Mouse (Mus musculus) gastrocnemius, postnatal 10 days (tissue): Measurements from ENCODE around the gene Ubash3a. TPM values are rescaled to one million over a fixed set of nuclear protein-coding genes. Genes with fewer than 3 reads are reported as not detected.
A peak's percentile ranks its signal among the peaks of the same experiment; 100 is the strongest.

ENCODE experiments used
- DNase-seq: peaks from one replicate; pipeline ENCODE4 v3.0.0; 2021; ENCODE audit warnings: mixed read lengths
- long read RNA-seq, 2 experiments: library from polyadenylated mRNA; stranded (forward); transcript quantifications; one replicate each; pipeline ENCODE4 v2.0.0; 2021
- total RNA-seq, 2 experiments: library from RNA; stranded (reverse); gene quantifications; 2 replicates each; pipeline ENCODE4 v1.2.3; 2021

The Ubash3a gene
- total RNA-seq, result not detected
- long read RNA-seq, experiment 1, full-length matches to known transcripts, result 1 of 2 reads
- long read RNA-seq, experiment 1, partial matches to known transcripts, result 0 of 2 reads
- long read RNA-seq, experiment 1, other reads (novel, unspliced or antisense), result 1 of 2 reads
- long read RNA-seq, experiment 2, result 0 reads

DNA sequence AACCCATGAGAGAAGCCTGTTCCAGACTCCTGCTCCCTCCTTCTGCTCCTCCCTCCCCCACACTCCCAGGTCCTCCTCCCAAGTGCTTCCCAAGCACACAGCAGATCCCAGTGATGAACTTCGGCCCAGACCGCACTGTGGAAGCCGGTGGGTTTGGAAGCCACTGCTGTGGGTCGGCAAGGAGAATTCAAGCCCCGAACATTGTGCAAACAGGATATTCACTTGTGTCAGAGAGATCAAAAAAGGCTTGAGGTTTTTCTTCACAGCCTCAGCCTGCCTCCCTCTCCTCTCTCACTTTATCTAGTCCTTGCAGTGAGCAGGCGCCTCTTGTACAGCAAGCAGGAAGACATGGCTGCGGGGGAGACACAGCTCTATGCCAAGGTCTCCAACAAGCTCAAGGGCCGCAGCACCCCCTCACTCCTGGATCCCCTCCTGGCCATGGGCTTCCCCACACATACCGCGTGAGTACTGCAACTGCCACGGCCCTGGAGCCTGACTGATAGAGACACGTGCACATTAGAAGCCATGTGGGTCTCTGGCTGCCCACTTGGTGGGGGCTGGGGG is at the start of gene Ubash3a:
Ubash3a (plus strand) TSS at position 103 of the 564 bp plus-strand sequence.
- no peak for DNase-seq

DNA sequence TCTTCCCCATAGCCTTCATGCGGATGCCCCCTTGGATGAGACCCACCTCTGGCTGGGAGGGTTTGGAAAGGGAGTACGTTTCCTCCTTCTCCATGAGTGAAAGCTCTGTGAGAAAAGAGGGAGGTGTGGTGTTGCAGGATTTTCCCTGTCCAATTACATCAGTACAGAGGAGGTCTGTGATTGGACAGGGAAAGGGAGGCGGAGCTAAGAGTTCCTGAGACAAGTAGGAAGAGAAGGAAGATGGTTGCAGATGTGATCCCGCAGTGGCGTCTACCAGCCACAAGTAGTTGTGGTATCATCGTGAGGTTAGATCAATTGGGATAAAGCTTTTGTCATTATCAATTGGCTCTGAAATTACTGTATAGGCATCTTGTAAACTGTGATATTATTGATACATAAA is 49.8 kb upstream of the Ubash3a start:
- DNase-seq, result no peak

DNA sequence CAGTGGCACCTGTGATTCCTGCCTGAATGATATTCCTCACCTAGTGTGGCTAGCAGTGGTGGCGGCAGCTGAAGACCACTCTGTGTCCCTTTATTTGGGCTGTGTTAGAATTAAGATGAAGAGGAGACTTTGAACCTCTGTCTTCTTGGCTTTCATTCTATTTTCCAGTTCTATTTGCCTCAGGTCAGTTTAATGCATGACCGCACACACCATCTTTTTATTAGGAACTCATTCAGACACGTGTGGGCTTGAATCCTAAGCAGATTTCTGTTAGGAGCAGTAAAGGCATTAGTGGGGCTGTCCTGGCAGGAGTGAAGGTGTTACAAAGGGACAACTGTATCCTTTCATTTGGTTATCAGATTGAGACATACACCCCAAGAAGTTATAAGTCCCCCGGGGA is 47.4 kb upstream of the Ubash3a start:
- DNase-seq, result no peak

DNA sequence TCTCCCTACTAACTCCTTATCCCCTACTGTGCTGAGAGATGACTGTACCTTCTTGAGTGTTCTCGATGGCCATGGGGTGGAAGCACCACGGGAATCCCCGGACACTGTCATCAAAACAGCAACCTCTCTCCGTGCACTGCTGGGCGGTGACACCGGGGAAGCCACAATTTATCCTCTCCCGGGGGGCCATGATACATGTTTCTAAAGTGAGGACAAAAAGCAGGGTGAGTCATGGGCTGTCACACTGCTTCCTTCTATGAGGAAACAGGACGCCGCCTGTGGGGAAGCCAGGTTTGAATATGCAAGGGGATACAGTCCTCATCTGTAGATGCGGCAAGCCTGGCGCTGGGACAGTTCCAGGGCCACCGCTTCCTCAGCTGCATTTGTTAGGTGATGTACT is 45.1 kb upstream of the Ubash3a start:
- no peak for DNase-seq

DNA sequence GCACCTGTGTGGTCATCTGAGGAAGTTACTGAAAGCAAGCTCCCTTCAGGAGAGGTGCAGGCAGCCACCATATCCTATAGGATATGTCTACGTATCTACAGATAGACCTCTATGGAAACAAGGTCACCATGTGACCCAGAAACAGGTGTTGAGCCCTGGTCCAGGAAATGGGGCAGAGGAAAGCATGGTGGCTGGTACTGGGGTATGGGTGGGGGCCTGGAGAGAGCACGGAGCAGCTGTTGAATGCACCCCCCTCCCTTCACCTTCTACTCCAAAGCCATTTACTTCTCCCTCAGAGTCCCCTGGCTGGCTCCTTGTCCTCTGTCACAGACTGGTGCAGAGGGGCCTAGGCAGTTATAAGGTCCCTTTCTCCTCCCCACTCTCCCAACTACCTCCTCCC is 43.9 kb upstream of the Ubash3a start:
- no peak for DNase-seq

DNA sequence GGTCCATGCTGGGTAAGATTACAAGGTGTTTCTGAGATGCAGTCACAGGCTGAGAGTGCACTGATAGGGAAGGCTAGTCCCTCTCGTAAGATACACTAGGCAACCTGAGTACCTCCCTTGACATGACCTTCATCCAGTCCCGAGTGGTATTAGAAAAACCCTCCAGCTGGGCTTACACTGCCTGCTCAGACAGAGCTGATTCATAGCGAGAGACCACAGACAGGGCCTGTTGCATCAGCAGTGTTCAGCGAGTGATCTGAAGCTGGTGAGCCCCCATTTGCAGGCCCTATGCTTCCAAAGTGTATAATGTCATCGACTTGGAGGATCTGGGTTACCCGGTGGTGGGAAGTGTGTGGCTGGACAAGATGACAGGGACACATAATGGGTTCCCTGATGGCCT is 42.5 kb upstream of the Ubash3a start, which contains the start of gene Tff1:
Tff1 (minus strand) TSS at position 151 of the 400 bp plus-strand sequence.
- no peak for DNase-seq

DNA sequence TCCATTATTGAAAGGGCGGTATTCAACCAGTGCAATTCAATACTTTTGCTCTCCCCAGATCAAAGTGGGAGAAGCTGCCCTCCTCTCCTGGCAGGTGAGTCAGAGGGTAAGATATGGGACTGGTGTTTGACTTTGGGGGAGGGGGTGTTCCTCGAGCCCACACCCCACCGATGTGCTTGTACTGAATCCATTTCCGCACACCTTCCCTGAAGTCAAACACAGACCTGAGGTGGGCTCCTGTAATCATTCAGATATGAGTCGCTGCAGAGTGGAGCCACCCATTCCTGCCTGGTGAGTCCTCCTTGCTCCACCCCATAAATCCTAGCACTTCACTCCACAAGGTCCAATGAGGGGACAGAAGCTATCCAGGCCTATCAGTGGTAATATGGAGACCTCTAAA is 37.9 kb upstream of the Ubash3a start:
- no peak for DNase-seq

DNA sequence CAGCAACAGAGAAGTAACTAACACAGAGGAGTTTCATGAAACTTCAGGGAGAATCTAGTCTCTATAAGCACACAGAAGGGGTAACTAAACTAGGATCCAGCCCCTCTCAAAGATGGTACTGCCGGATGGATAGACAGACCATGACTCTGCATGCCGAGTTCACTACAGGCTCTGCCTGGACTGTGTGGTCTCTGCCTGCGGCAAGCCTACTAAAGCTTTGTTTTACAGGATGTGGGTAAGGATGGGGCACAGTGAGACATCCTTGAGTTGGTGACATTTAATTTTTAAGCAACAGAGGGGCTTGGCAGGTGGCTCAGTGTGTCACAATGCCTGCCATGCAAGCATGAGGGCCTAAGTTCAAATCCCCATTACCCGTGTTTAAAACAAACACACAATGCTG is 31.4 kb upstream of the Ubash3a start:
- DNase-seq, result no peak

DNA sequence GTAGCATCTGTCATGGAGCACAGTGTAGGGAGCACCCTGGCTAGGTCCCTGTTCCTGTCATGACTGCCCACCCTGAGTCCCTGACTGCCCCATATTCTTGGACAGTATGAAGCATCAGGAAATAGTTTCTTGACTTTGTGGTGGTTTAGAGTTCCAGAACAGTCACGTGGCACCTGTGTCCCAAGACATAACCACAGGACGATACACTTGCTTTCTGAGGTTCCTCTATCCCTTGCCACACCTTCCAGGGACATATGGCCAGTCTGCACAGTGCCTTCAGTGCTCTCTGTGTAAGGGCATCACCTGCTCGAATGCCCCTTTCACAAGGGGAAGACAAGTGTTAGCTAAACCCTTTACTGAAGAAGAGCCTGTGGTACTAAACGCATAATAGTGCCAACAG is 26.2 kb upstream of the Ubash3a start:
- no peak for DNase-seq

DNA sequence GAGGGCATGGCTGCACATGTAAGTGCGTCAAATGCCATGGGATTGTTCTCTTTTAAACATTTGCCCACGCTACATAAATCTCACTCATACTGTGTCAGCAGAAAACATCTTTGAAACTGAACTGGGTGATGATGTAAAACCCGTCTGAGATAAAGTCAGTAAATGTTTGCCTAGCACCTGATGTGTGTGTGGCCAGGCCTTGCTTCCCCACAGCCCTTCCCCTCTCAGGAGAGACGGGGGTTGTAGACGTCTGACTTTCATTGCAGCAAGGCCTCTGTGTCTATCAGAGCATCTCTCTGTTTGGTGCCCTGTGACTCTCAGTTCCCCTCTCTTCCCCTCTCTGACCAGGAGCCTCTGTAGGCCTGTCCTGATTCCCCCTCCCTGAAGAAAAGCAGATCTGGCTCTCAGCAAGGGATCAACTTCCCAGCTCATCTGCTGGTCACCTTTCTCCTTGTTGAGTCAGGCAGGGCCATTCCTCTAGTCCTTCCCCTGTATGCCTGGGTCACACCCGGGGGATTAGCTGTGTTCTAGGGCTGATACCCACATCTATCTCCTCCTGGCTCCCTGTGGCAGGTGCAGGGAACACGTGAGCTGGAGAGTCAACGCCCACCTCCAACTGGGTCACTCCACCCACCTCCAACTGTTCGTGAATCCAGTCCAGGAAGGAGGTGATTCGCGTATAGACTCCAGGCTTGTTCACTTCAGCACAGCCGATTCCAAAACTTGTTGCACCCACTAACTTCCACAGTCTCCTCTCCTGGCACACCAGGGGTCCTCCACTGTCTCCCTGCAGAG is 24.3 kb upstream of the Ubash3a start:
- DNase-seq, result no peak

DNA sequence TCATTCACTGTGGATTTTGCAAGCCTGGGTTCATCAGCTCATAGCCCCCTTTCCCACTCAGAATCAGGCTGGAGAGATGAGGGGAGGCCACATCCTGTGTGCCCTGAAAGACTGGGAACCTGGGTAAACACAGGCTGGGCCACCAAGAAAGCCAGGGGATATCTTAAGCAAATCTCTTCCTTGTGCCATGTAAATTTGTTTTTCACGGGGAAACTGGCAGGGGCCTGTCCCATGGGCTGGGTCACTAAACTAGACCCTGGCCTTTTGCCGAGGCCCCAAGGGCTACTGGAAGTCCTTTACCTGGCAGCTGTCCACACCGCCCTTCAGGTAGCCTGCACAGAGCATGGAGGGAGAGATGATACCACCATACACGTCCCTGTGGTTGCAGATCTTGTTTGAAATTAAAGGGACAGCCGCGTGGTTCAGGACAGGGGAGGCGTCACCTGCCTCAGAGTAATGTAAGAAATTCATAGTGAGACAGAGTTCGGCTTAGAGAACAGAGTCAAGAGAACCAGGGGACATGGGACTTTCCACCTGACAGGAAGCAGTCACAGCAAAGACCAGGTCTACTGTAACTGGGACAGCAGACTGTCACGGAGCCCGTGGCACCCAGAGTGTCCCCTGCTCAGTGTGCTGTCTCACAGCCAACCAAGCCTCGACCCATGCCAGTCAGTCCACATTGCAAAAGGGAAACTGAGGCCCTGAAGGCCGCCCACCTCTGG is 23.2 kb upstream of the Ubash3a start:
- DNase-seq, result no peak

DNA sequence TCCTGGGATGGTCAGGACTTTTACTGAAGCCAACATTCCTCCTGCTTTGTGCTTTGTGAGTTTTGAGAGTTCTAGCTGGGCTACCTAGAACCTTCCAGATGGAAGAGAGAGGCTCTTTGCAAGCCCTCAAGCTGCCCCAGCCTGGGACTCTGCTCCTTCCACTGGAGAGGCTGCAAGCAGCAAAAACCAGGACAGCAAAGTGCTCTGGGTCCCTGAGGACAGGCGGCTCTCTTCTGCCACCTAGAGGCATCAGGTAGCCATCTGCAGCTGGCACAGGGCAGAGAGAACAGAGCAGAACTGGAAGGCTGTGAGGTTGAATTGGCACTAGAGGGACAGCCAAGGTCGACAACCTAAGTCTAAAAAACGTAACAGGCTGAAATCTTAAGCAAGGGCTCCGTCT is 20.3 kb upstream of the Ubash3a start:
- peak; percentile 74 for DNase-seq

DNA sequence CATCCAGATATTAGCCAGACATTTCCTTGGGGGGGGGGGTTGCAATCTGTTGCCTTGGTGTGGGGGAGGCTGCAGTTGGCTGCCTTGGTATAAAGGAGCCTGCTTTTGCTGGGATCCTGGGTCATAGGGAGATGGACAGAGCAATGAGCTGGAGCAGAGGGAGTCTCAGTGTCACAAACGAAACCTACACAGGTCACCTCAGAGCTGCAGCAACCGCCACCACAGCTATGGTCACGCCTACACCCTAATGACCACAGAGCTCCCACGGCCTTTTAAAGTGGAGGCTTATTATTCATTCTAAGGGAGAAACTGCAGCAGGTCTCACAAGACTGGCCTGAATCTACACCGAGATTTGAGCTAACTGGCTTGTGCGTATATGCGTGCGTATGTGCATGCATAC is 15.8 kb upstream of the Ubash3a start:
- DNase-seq, result no peak

DNA sequence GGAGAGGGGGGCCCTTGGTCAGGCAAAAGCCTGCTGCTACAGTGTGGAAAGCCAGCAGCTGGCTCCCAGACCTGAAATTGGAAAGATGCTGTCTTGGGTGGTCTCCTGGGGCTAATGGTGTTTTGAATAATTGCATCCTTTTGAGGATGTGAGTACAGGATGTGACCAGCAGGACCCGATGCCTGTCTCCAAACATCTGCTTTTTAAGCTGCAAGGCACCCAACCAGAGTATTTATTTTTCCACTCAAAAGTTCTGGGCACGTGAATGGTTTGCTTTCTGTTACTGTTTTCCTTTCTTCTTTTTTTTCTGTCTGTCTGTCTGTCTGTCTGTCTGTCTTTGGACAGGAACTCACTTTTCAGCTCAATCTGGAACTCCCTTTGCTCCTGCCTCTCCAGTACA is 15.0 kb upstream of the Ubash3a start:
- no peak for DNase-seq

DNA sequence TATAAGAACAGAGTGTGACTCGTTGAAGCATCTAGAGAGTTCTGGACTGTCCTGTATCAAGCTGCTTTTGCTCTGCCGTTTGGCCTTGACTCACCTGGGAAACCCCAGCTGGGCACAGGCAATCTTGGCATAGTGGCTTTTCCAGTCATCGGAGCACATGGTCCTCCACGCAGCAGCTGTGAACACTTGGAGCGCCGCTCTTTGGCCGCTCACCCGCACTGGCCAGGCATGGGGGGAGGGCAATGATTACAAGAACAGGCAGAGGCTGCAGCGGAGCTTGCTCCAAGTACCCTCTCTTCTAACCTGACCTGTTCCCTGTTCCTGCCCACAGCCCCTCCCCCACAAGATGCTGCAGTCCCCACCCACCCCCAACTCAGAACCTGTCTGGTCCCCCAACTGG is 14.3 kb upstream of the Ubash3a start:
- DNase-seq, result peak; percentile 30

DNA sequence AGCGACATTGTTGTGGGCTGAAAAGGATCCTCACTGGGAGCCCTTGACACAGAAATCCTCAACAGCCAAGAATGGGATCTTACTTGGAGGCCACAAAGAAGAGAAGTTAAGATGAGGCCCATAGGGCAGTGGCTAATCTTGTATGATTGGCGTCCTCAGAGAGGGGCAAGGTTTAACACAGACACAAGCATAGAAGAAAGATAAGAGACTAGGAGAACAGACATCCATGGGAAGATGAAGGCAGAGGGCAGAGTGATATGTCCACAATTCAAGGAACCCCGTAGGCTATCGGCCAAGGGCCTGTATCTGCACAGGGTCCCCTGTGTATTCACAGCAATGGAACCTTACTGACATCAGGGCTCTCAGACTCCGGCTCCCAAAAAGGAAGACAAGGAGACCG is 12.5 kb upstream of the Ubash3a start:
- no peak for DNase-seq

DNA sequence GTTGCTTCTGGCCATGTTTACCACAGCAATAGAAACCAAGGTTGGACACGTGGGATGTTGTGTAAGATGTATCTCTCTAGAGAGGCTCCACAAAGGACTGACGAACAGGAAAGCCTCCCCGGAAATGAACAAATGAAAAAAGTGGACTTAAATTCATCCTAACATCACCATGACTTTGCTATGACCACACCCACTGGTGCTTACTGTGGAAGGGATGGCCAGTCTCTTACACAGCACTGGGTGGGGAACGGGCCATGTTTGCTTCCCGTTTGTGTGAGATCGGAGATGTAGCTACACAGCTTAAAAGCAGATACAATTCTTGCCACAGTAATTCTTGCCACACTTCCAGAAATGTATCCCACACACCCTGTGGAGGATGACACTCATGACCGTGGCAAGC is 11.4 kb upstream of the Ubash3a start:
- no peak for DNase-seq

DNA sequence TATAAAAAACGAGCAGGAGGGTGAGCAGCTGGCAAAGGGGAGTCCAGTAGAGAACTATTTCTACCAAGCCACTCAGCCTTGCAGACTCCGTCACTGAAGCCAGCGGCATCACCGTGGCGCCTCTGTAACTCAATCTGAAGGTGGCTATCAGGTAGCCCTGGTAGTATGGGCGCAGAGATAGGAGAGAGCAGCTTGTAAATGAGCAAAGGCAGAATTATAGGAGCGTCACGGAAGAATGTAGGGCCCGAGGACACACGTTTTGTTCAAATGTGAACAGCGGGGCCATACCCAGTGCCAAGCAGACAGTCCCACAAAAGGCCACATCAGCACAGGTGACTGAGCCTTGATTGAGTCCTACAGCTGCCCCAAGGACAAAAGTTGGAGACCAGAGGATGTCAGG is 8.8 kb upstream of the Ubash3a start, which contains the start of gene Tmprss3:
Tmprss3 (minus strand) TSS at position 101 of the 400 bp plus-strand sequence.
- no peak for DNase-seq

DNA sequence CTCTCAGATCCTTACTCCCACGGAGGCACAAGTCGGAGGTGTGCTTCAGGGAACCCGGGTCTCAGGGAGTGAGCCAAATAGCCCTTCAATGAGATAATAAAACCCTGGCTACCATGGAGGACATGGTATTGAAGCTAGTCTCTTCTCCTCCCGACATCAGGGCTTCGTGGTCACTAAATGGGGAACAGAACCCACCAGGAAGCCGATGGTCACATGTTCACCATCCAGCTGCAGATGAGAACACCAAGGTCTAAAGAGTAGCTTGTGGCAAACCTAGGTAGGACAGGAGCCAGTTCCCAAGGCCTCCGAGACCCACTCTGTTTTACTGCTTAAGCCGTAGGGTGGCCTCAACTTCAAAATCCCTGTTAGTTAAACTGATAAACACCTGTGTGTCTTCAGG is 981 bp downstream of the Ubash3a start:
- no peak for DNase-seq

DNA sequence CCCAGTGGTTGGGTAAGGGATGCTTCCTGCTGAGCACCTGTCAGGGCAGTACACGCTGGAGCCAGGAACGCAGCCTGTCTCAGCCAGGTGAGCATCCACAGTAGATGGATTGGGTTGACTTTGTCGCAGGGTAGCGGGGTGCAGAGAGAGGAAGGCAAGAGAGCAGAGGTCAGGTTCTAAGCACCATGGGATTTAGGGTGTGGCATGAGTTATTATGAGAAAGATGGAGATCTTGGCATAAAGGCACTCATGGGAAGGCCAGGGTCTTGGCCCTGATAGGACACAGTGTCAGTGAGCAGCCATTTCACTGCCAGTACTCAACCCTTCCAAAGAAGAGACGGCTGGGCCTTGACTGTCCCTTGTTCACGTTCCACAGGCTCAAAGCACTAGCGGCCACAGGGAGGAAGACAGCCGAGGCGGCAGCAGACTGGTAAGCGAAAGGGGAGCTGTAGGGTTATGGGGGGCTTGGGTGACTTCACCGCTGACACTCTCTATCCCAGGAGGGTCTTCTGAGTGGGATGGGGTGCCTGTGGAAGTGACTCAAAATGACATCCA is 1.8 kb downstream of the Ubash3a start:
- DNase-seq, result no peak

DNA sequence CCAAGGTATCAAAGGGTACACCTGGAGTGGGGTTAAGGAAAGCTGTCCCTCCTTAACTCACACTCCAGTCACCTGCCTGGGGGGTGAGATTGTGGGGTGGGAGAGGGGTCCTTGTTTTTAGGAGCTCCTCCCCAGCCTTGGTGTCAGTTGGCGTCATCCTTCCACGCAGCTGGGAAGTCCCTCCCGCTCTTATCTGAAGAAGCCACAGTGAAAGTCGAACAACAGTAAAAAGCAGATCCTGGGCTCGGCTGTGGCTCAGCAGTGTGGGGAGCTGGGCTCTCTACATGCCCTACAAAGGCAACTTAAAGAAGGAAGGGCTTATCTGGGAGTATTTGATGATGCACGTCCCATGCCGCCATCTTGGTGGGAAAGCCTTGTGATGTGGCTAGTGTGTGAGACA is 2.6 kb downstream of the Ubash3a start:
- DNase-seq, result no peak

DNA sequence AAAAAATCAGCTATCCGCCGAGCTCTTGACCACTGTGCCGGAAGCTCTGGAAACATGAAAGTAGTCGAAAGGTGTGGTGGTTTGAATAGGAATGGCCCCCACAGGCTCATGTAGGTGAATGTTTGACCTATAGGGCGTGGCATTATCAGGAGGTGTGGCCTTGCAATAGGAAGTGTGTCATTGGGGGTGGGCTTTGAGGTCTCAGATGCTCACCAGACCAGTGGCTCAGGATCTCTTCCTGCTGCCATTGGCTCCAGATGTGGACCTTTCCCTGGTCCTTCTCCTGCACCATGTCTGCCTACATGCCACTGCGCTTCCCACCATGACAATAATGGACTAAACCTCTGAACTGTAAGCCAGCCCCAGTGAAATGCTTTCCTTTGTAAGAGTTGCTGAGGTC is 4.2 kb downstream of the Ubash3a start:
- DNase-seq, result no peak
